Mouse (Mus musculus): ENCODE measurements around the gene 4933430I17Rik.
A peak's percentile ranks its signal among the peaks of the same experiment; 100 is the strongest.
"Not testable (repeated sequence)": the region's sequence is repeated elsewhere in the genome, so short reads cannot be mapped to it uniquely, and the experiment has no call there.

The 4933430I17Rik gene

GRCm38 (mm10) chr4:62524651-62525488, at the start of gene 4933430I17Rik, which contains the start of gene Pole3:
4933430I17Rik (plus strand) TSS chr4:62525369.
Pole3 (minus strand) TSS chr4:62525068.
- DNase-seq (ENCODE audit: low read depth), result peak; percentile 96

GRCm38 (mm10) chr4:62475793-62476192, 49.4 kb upstream of the 4933430I17Rik start:
- DNase-seq (ENCODE audit: low read depth), result no peak

GRCm38 (mm10) chr4:62477542-62478244, 47.5 kb upstream of the 4933430I17Rik start:
- DNase-seq (ENCODE audit: low read depth), result no peak

- not testable (repeated sequence) for DNase-seq (ENCODE audit: low read depth)
These were observed 45.6 kb upstream of the 4933430I17Rik start for GRCm38 (mm10) chr4:62479593-62479936.

- DNase-seq (ENCODE audit: low read depth), result no peak
These were observed 45.0 kb upstream of the 4933430I17Rik start, which contains the start of gene Bspry for GRCm38 (mm10) chr4:62479937-62480708. Bspry (plus strand) TSS chr4:62480053.

GRCm38 (mm10) chr4:62480709-62481605, 44.2 kb upstream of the 4933430I17Rik start:
- DNase-seq (ENCODE audit: low read depth), result no peak

- no peak for DNase-seq (ENCODE audit: low read depth)
These were observed 40.2 kb upstream of the 4933430I17Rik start for GRCm38 (mm10) chr4:62484928-62485327.

- no peak for DNase-seq (ENCODE audit: low read depth)
These were observed 39.6 kb upstream of the 4933430I17Rik start for GRCm38 (mm10) chr4:62485450-62486161.

- no peak for DNase-seq (ENCODE audit: low read depth)
These were observed 38.9 kb upstream of the 4933430I17Rik start for GRCm38 (mm10) chr4:62486162-62486696.

- DNase-seq (ENCODE audit: low read depth), result no peak
These were observed 38.0 kb upstream of the 4933430I17Rik start for GRCm38 (mm10) chr4:62487172-62487571.

GRCm38 (mm10) chr4:62487914-62488313, 37.3 kb upstream of the 4933430I17Rik start:
- no peak for DNase-seq (ENCODE audit: low read depth)

GRCm38 (mm10) chr4:62492682-62493081, 32.5 kb upstream of the 4933430I17Rik start:
- no peak for DNase-seq (ENCODE audit: low read depth)

- DNase-seq (ENCODE audit: low read depth), result no peak
These were observed 30.9 kb upstream of the 4933430I17Rik start for GRCm38 (mm10) chr4:62494230-62494629.

- DNase-seq (ENCODE audit: low read depth), result no peak
These were observed 29.2 kb upstream of the 4933430I17Rik start for GRCm38 (mm10) chr4:62495946-62496345.

GRCm38 (mm10) chr4:62496815-62497214, 28.4 kb upstream of the 4933430I17Rik start:
- DNase-seq (ENCODE audit: low read depth), result no peak

GRCm38 (mm10) chr4:62500799-62501198, 24.4 kb upstream of the 4933430I17Rik start:
- no peak for DNase-seq (ENCODE audit: low read depth)

- DNase-seq (ENCODE audit: low read depth), result no peak
These were observed 23.6 kb upstream of the 4933430I17Rik start for GRCm38 (mm10) chr4:62501534-62501933.

- peak; percentile 91 for DNase-seq (ENCODE audit: low read depth)
These were observed 23.0 kb upstream of the 4933430I17Rik start for GRCm38 (mm10) chr4:62501964-62502732.

- DNase-seq (ENCODE audit: low read depth), result no peak
These were observed 22.2 kb upstream of the 4933430I17Rik start for GRCm38 (mm10) chr4:62502969-62503368.

Data from c-Kit-positive CD71-negative TER-119-negative erythroid progenitor cells, embryonic 14.5 days (primary cell).